20 mouse cellular contexts compared by ENCODE assay signal in the genomic region with DNA sequence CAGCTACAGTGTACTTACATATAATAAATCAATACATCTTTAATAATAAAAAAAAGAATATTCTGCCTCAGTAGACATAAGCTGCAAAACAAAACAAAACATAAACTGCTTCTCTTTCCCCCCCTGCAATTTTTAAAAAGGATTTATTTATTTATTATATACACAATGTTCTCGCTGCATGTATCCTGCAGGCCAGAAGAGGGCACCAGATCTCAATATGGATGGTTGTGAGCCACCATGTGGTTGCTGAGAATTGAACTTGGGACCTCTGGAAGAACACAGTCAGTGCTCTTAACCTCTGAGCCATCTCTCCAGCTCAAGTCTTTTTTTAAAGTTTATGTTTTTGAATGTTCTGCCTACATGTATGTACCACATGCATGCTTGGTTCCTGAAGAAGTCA.
DNase-seq lines count a peak whose midpoint lies in the region; ATAC-seq and TF ChIP-seq lines count a peak whose summit lies in the region.
"Had no signal": no experiment of that assay in that cellular context is flagged by ENCODE, and none has a peak within 500 bp of the region (broad histone marks: within the 10 kb centered on the region; RNA-seq: fewer than 3 reads in every experiment).

No protein-coding gene starts in this region.

- TF ChIP-seq CTCF in layer of hippocampus, adult 2 months (conservative IDR thresholded peaks at IDR 0.05): peak; percentile 61
- TF ChIP-seq CTCF in thymus, adult 2 months (IDR thresholded peaks at IDR 0.05; ENCODE audit: borderline replicate concordance, control insufficient read depth, extremely low read depth, insufficient read depth, low read length, poor library complexity): no peak
- peak; percentile 56 for TF ChIP-seq CTCF in stomach, postnatal 0 days (IDR thresholded peaks at IDR 0.05; ENCODE audit: low read depth)

- no peak for ATAC-seq in CD4-positive, CD25-positive, alpha-beta regulatory T cell, adult 4 months
- ATAC-seq in stomach, postnatal 0 days (ENCODE audit: low FRiP score, low TSS enrichment): no peak
- ATAC-seq: midbrain, embryonic 13.5 days had no signal

- H3K9me3 ChIP-seq in stomach, postnatal 0 days (ENCODE audit: control insufficient read depth, low read length): no peaks in the 10 kb centered on the region
- H3K9me3 ChIP-seq: forebrain, embryonic 12.5 days; G1E; heart, embryonic 13.5 days; hindbrain, embryonic 10.5 days; midbrain, embryonic 13.5 days had no signal

- no peaks in the 10 kb centered on the region for H3K36me3 ChIP-seq in thymus, adult 2 months (ENCODE audit: control insufficient read depth, insufficient read depth, low read length)
- H3K36me3 ChIP-seq in stomach, postnatal 0 days (ENCODE audit: control insufficient read depth, insufficient read depth, low read length): no peaks in the 10 kb centered on the region

- no peaks in the 10 kb centered on the region for H3K27me3 ChIP-seq in thymus, adult 2 months (ENCODE audit: control insufficient read depth, insufficient read depth, low read length)
- no peaks in the 10 kb centered on the region for H3K27me3 ChIP-seq in stomach, postnatal 0 days (ENCODE audit: control insufficient read depth, insufficient read depth, low read length)
- H3K27me3 ChIP-seq: forebrain, embryonic 12.5 days; heart, embryonic 13.5 days; midbrain, embryonic 13.5 days had no signal

- H3K4me3 ChIP-seq in layer of hippocampus, adult 2 months: no peak overlapping the region
- no peak overlapping the region for H3K4me3 ChIP-seq in thymus, adult 2 months (ENCODE audit: control insufficient read depth, insufficient read depth, low read length)
- H3K4me3 ChIP-seq in stomach, postnatal 0 days (ENCODE audit: low read depth, low read length): no peak overlapping the region
- H3K4me3 ChIP-seq: forebrain, embryonic 12.5 days; heart, embryonic 13.5 days; hindbrain, embryonic 10.5 days; midbrain, embryonic 13.5 days had no signal

- DNase-seq in CD4-positive, CD25-positive, alpha-beta regulatory T cell, adult 2 months (ENCODE audit: low read depth, low spot score): peak; percentile 18
- no peak for DNase-seq in layer of hippocampus, adult 2 months (ENCODE audit: low spot score in 2 of 2)
- no peak for DNase-seq in layer of hippocampus, adult 8-10 months (ENCODE audit: low spot score in 2 of 2)
- DNase-seq in thymus, postnatal 25 days: peak; percentile 3
- DNase-seq in thymus, adult 2 months: no peak
- DNase-seq in stomach, postnatal 0 days (ENCODE audit: low spot score): no peak
- DNase-seq in layer of hippocampus, postnatal 25 days (ENCODE audit: extremely low spot score in 1 of 2, low spot score in 1 of 2): no peak
- DNase-seq: adrenal gland, adult 8-10 months; cerebellum, adult 11-12 months; cerebellum, postnatal 25 days; kidney, postnatal 14 days; layer of hippocampus, adult 9-11 months; lung, adult 2 months; thymus, postnatal 36 days had no signal

- TF ChIP-seq POLR2A in thymus, adult 2 months (IDR thresholded peaks at IDR 0.05; ENCODE audit: control insufficient read depth, extremely low read depth, insufficient read depth, low read length, poor library complexity): no peak

- H3K4me2 ChIP-seq in stomach, postnatal 0 days (replicated peaks; ENCODE audit: low read depth): no peak overlapping the region
- H3K4me2 ChIP-seq: forebrain, embryonic 12.5 days; heart, embryonic 13.5 days; midbrain, embryonic 13.5 days had no signal

- H3K27ac ChIP-seq in layer of hippocampus, adult 2 months: no peak overlapping the region
- H3K27ac ChIP-seq in thymus, adult 2 months (ENCODE audit: control insufficient read depth, insufficient read depth, low read length): no peak overlapping the region
- H3K27ac ChIP-seq in stomach, postnatal 0 days (replicated peaks): no peak overlapping the region
- H3K27ac ChIP-seq: forebrain, embryonic 12.5 days; heart, embryonic 13.5 days; hindbrain, embryonic 10.5 days; midbrain, embryonic 13.5 days had no signal

- H3K4me1 ChIP-seq in thymus, adult 2 months (replicated peaks; ENCODE audit: control insufficient read depth, insufficient read depth, low read length): no peaks in the 10 kb centered on the region
- H3K4me1 ChIP-seq in stomach, postnatal 0 days (replicated peaks; ENCODE audit: control insufficient read depth, insufficient read depth): no peaks in the 10 kb centered on the region
- H3K4me1 ChIP-seq: forebrain, embryonic 12.5 days; heart, embryonic 13.5 days; hindbrain, embryonic 10.5 days; midbrain, embryonic 13.5 days had no signal

- TF ChIP-seq EP300 in stomach, postnatal 0 days (optimal IDR thresholded peaks at IDR 0.05): no peak

- 97% methylated on average over 1 of the region's 1 CpGs for WGBS in thymus, adult 2 months
- 94% methylated on average over 1 of the region's 1 CpGs for WGBS in stomach, postnatal 0 days

- no peak overlapping the region for H3K9ac ChIP-seq in stomach, postnatal 0 days (ENCODE audit: low read length)
- H3K9ac ChIP-seq: forebrain, embryonic 12.5 days; heart, embryonic 13.5 days; midbrain, embryonic 13.5 days had no signal

Comparison
In these comparisons a context has a peak if more than half of its experiments do, and no peak if none do; other contexts are left out.
1. DNase-seq: peak in CD4-positive, CD25-positive, alpha-beta regulatory T cell, adult 2 months (single experiment) and thymus, postnatal 25 days (single experiment); none in layer of hippocampus, adult 2 months (0 of 2), layer of hippocampus, adult 8-10 months (0 of 2), thymus, adult 2 months (single experiment), stomach, postnatal 0 days (single experiment) and layer of hippocampus, postnatal 25 days (0 of 2).